Comparison of ENCODE assay signal across 24 mouse cellular contexts in the genomic region with DNA sequence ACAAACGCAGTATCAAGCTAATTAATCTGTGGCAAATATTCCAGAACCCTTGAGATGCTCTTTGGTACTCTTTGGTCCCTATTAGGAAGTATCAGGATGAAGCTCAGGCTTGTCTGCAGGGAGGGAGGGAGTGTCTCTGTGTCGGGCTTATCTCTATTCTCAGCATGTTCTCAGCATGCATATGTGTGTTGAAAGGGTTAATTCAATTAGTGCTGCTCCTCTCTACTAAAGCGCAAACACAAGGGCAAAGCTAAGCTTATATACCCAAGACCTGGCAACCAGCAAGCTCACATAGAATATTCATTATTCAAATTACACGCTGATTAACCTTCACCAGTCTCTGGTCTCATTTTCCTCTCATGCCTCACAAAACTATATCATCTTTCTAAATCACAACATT. TPM values are rescaled to one million over a fixed set of nuclear protein-coding genes. Genes with fewer than 3 reads are reported as not detected.
DNase-seq lines count a peak whose midpoint lies in the region; ATAC-seq lines count a peak whose summit lies in the region.
"Had no signal": no experiment of that assay in that cellular context is flagged by ENCODE, and none has a peak within 500 bp of the region (broad histone marks: within the 10 kb centered on the region; RNA-seq: fewer than 3 reads in every experiment).

No protein-coding gene starts in this region.

- H3K27ac ChIP-seq in forebrain, embryonic 14.5 days (ENCODE audit: low read depth, low read length) = no peak overlapping the region
- H3K27ac ChIP-seq in forebrain, embryonic 10.5 days = no peak overlapping the region
- no peak overlapping the region for H3K27ac ChIP-seq in neural tube, embryonic 11.5 days (ENCODE audit: low read depth, low read length)
- H3K27ac ChIP-seq in neural tube, embryonic 15.5 days (replicated peaks) = no peak overlapping the region
- no peak overlapping the region for H3K27ac ChIP-seq in hindbrain, embryonic 13.5 days
- no peak overlapping the region for H3K27ac ChIP-seq in midbrain, embryonic 16.5 days (ENCODE audit: low read length)
- H3K27ac ChIP-seq: embryonic facial prominence, embryonic 12.5 days; heart, embryonic 10.5 days; intestine, embryonic 15.5 days; stomach, postnatal 0 days had no signal

- peak; percentile 71 for ATAC-seq in forebrain, embryonic 14.5 days
- peak; percentile 58; the same call in 1 of the 2 replicates for ATAC-seq in neural tube, embryonic 11.5 days (ENCODE audit: insufficient read depth, low FRiP score, low TSS enrichment)
- no peak for ATAC-seq in neural tube, embryonic 15.5 days (ENCODE audit: low FRiP score)
- peak; percentile 66 for ATAC-seq in hindbrain, embryonic 13.5 days (ENCODE audit: low FRiP score)
- peak; percentile 57; the same call in 1 of the 2 replicates for ATAC-seq in midbrain, embryonic 16.5 days
- ATAC-seq: CD4-positive, CD25-positive, alpha-beta regulatory T cell, adult 4 months; intestine, embryonic 15.5 days; liver, postnatal 0 days; lung, postnatal 0 days had no signal

- 29% methylated on average over 4 of the region's 4 CpGs for WGBS in forebrain, embryonic 14.5 days
- WGBS in forebrain, embryonic 10.5 days = 54% methylated on average over 4 of the region's 4 CpGs
- 71% methylated on average over 4 of the region's 4 CpGs for WGBS in neural tube, embryonic 11.5 days
- WGBS in neural tube, embryonic 15.5 days = 43% methylated on average over 4 of the region's 4 CpGs
- WGBS in hindbrain, embryonic 13.5 days = 36% methylated on average over 4 of the region's 4 CpGs
- WGBS in midbrain, embryonic 16.5 days = 24% methylated on average over 4 of the region's 4 CpGs

- H3K9me3 ChIP-seq in forebrain, embryonic 14.5 days (replicated peaks; ENCODE audit: control insufficient read depth, low read length) = no peaks in the 10 kb centered on the region
- H3K9me3 ChIP-seq in forebrain, embryonic 10.5 days = no peaks in the 10 kb centered on the region; the same call in 1 of the 2 replicates
- no peaks in the 10 kb centered on the region for H3K9me3 ChIP-seq in neural tube, embryonic 11.5 days (ENCODE audit: control insufficient read depth, low read length)
- no peaks in the 10 kb centered on the region for H3K9me3 ChIP-seq in neural tube, embryonic 15.5 days (replicated peaks)
- no peaks in the 10 kb centered on the region for H3K9me3 ChIP-seq in hindbrain, embryonic 13.5 days
- H3K9me3 ChIP-seq in midbrain, embryonic 16.5 days (replicated peaks; ENCODE audit: control insufficient read depth, low read length, poor library complexity, severe bottlenecking) = no peaks in the 10 kb centered on the region
- H3K9me3 ChIP-seq: embryonic facial prominence, embryonic 12.5 days; heart, embryonic 10.5 days; intestine, embryonic 15.5 days had no signal

- H3K4me1 ChIP-seq in forebrain, embryonic 14.5 days (ENCODE audit: control insufficient read depth, insufficient read depth, low read length) = no peaks in the 10 kb centered on the region
- no peaks in the 10 kb centered on the region for H3K4me1 ChIP-seq in forebrain, embryonic 10.5 days
- no peaks in the 10 kb centered on the region for H3K4me1 ChIP-seq in neural tube, embryonic 11.5 days (ENCODE audit: control insufficient read depth, insufficient read depth, low read length)
- H3K4me1 ChIP-seq in neural tube, embryonic 15.5 days = no peaks in the 10 kb centered on the region
- no peaks in the 10 kb centered on the region for H3K4me1 ChIP-seq in hindbrain, embryonic 13.5 days (replicated peaks)
- H3K4me1 ChIP-seq in midbrain, embryonic 16.5 days (ENCODE audit: control insufficient read depth, insufficient read depth, low read length) = no peaks in the 10 kb centered on the region
- H3K4me1 ChIP-seq: embryonic facial prominence, embryonic 12.5 days; heart, embryonic 10.5 days; intestine, embryonic 15.5 days had no signal

- H3K27me3 ChIP-seq in forebrain, embryonic 14.5 days (replicated peaks; ENCODE audit: control insufficient read depth, insufficient read depth, low read length) = no peaks in the 10 kb centered on the region
- no peaks in the 10 kb centered on the region for H3K27me3 ChIP-seq in forebrain, embryonic 10.5 days (ENCODE audit: poor library complexity, severe bottlenecking)
- H3K27me3 ChIP-seq in neural tube, embryonic 11.5 days (ENCODE audit: control insufficient read depth, insufficient read depth, low read length) = no peaks in the 10 kb centered on the region
- H3K27me3 ChIP-seq in neural tube, embryonic 15.5 days (replicated peaks) = no peaks in the 10 kb centered on the region
- H3K27me3 ChIP-seq in hindbrain, embryonic 13.5 days = no peaks in the 10 kb centered on the region
- no peaks in the 10 kb centered on the region for H3K27me3 ChIP-seq in midbrain, embryonic 16.5 days (ENCODE audit: control insufficient read depth, insufficient read depth, low read depth, low read length)
- H3K27me3 ChIP-seq: embryonic facial prominence, embryonic 12.5 days; intestine, embryonic 15.5 days had no signal

- no peak overlapping the region for H3K4me2 ChIP-seq in forebrain, embryonic 14.5 days (ENCODE audit: low read length)
- no peak overlapping the region for H3K4me2 ChIP-seq in neural tube, embryonic 11.5 days (ENCODE audit: low read depth)
- no peak overlapping the region for H3K4me2 ChIP-seq in neural tube, embryonic 15.5 days
- no peak overlapping the region for H3K4me2 ChIP-seq in hindbrain, embryonic 13.5 days
- H3K4me2 ChIP-seq in midbrain, embryonic 16.5 days (ENCODE audit: low read length) = no peak overlapping the region
- H3K4me2 ChIP-seq: embryonic facial prominence, embryonic 12.5 days; intestine, embryonic 15.5 days had no signal

- peak; percentile 65 for DNase-seq in forebrain, embryonic 14.5 days (ENCODE audit: low spot score)
- no peak for DNase-seq in forebrain, embryonic 10.5 days (ENCODE audit: extremely low spot score, low spot score)
- DNase-seq in neural tube, embryonic 11.5 days (ENCODE audit: low spot score) = no peak
- no peak for DNase-seq in kidney, postnatal 14 days
- no peak for DNase-seq in ovary, postnatal 36 days (ENCODE audit: low spot score)
- DNase-seq: adrenal gland, postnatal 36 days; cerebellum, adult 11 months; cerebellum, postnatal 14 days; kidney, adult 8-10 months; kidney, postnatal 25 days; layer of hippocampus, postnatal 36 days; liver, postnatal 0 days; right cerebral cortex, postnatal 14 days; thymus, adult 2 months; thymus, postnatal 4 days had no signal

- no peak overlapping the region for H3K4me3 ChIP-seq in forebrain, embryonic 14.5 days (ENCODE audit: low read depth, low read length)
- H3K4me3 ChIP-seq in forebrain, embryonic 10.5 days = no peak overlapping the region
- no peak overlapping the region for H3K4me3 ChIP-seq in neural tube, embryonic 11.5 days (ENCODE audit: low read depth, low read length)
- H3K4me3 ChIP-seq in neural tube, embryonic 15.5 days (replicated peaks) = no peak overlapping the region
- no peak overlapping the region for H3K4me3 ChIP-seq in hindbrain, embryonic 13.5 days
- no peak overlapping the region for H3K4me3 ChIP-seq in midbrain, embryonic 16.5 days (ENCODE audit: low read depth, low read length)
- H3K4me3 ChIP-seq: embryonic facial prominence, embryonic 12.5 days; heart, embryonic 10.5 days; intestine, embryonic 15.5 days had no signal

- H3K9ac ChIP-seq in forebrain, embryonic 14.5 days (ENCODE audit: low read length) = no peak overlapping the region
- H3K9ac ChIP-seq in neural tube, embryonic 11.5 days (ENCODE audit: low read length) = no peak overlapping the region
- no peak overlapping the region for H3K9ac ChIP-seq in neural tube, embryonic 15.5 days (replicated peaks)
- no peak overlapping the region for H3K9ac ChIP-seq in hindbrain, embryonic 13.5 days
- no peak overlapping the region for H3K9ac ChIP-seq in midbrain, embryonic 16.5 days (ENCODE audit: low read depth, low read length)
- H3K9ac ChIP-seq: embryonic facial prominence, embryonic 12.5 days; intestine, embryonic 15.5 days; liver, postnatal 0 days had no signal

- peaks cover 38% of the 10 kb centered on the region for H3K36me3 ChIP-seq in forebrain, embryonic 14.5 days (ENCODE audit: control insufficient read depth, insufficient read depth, low read length)
- peaks cover 44% of the 10 kb centered on the region for H3K36me3 ChIP-seq in forebrain, embryonic 10.5 days (replicated peaks)
- H3K36me3 ChIP-seq in neural tube, embryonic 11.5 days (ENCODE audit: control insufficient read depth, insufficient read depth, low read length) = peaks cover 4% of the 10 kb centered on the region
- peaks cover 40% of the 10 kb centered on the region for H3K36me3 ChIP-seq in neural tube, embryonic 15.5 days
- peaks cover 45% of the 10 kb centered on the region for H3K36me3 ChIP-seq in hindbrain, embryonic 13.5 days
- peaks cover 19% of the 10 kb centered on the region for H3K36me3 ChIP-seq in midbrain, embryonic 16.5 days (ENCODE audit: control insufficient read depth, insufficient read depth, low read length)

RNA-seq across cellular contexts. Expression of gene Ero1l, which starts 14.6 kb away (rescaled TPM):
- 19.4 and 23.0 TPM in 2 replicates for polyA plus RNA-seq in forebrain, embryonic 14.5 days (2014; fragmentation: Nextera tagmentation; extraction: Ambion mirVana)
- 32.0 and 37.1 TPM in 2 replicates for polyA plus RNA-seq in forebrain, embryonic 10.5 days (2016; fragmentation: Nextera tagmentation; extraction: Ambion mirVana)
- 32.4 and 34.5 TPM in 2 replicates for polyA plus RNA-seq in neural tube, embryonic 11.5 days (2014; fragmentation: Nextera tagmentation; extraction: Ambion mirVana)
- polyA plus RNA-seq in neural tube, embryonic 15.5 days (2015; fragmentation: Nextera tagmentation; extraction: Ambion mirVana) = 19.8 and 20.1 TPM in 2 replicates
- polyA plus RNA-seq in hindbrain, embryonic 13.5 days (2015; fragmentation: Nextera tagmentation; extraction: Ambion mirVana) = 26.7 and 28.5 TPM in 2 replicates
- 24.5 and 27.6 TPM in 2 replicates for polyA plus RNA-seq in midbrain, embryonic 16.5 days (2015; fragmentation: Nextera tagmentation; extraction: Ambion mirVana)

RNA-seq across cellular contexts. Expression of gene Psmc6, which starts 25.6 kb away (rescaled TPM):
- polyA plus RNA-seq in forebrain, embryonic 14.5 days (2014; fragmentation: Nextera tagmentation; extraction: Ambion mirVana) = 218 and 228 TPM in 2 replicates
- 211 and 220 TPM in 2 replicates for polyA plus RNA-seq in forebrain, embryonic 10.5 days (2016; fragmentation: Nextera tagmentation; extraction: Ambion mirVana)
- polyA plus RNA-seq in neural tube, embryonic 11.5 days (2014; fragmentation: Nextera tagmentation; extraction: Ambion mirVana) = 247 TPM in 2 replicates
- polyA plus RNA-seq in neural tube, embryonic 15.5 days (2015; fragmentation: Nextera tagmentation; extraction: Ambion mirVana) = 148 and 153 TPM in 2 replicates
- 171 and 178 TPM in 2 replicates for polyA plus RNA-seq in hindbrain, embryonic 13.5 days (2015; fragmentation: Nextera tagmentation; extraction: Ambion mirVana)
- polyA plus RNA-seq in midbrain, embryonic 16.5 days (2015; fragmentation: Nextera tagmentation; extraction: Ambion mirVana) = 153 and 161 TPM in 2 replicates

RNA-seq across cellular contexts. Expression of gene Styx, which starts 47.0 kb away (rescaled TPM):
- polyA plus RNA-seq in forebrain, embryonic 14.5 days (2014; fragmentation: Nextera tagmentation; extraction: Ambion mirVana) = 47.5 and 57.5 TPM in 2 replicates
- polyA plus RNA-seq in forebrain, embryonic 10.5 days (2016; fragmentation: Nextera tagmentation; extraction: Ambion mirVana) = 37.0 and 38.2 TPM in 2 replicates
- polyA plus RNA-seq in neural tube, embryonic 11.5 days (2014; fragmentation: Nextera tagmentation; extraction: Ambion mirVana) = 35.6 and 38.8 TPM in 2 replicates
- polyA plus RNA-seq in neural tube, embryonic 15.5 days (2015; fragmentation: Nextera tagmentation; extraction: Ambion mirVana) = 68.0 and 68.8 TPM in 2 replicates
- 58.1 and 60.5 TPM in 2 replicates for polyA plus RNA-seq in hindbrain, embryonic 13.5 days (2015; fragmentation: Nextera tagmentation; extraction: Ambion mirVana)
- 62.9 and 64.0 TPM in 2 replicates for polyA plus RNA-seq in midbrain, embryonic 16.5 days (2015; fragmentation: Nextera tagmentation; extraction: Ambion mirVana)
